Mouse (Mus musculus) cortical plate, adult 2 months (tissue): ENCODE data around the gene Ncoa3. TPM values are rescaled to one million over a fixed set of nuclear protein-coding genes. Genes with fewer than 3 reads are reported as not detected.

ENCODE experiments used
- H3K27ac ChIP-seq: fragments of 200-500 bp; 2 replicates; pipeline ENCODE4 v1.5.1; 2012; ENCODE audit warnings: low read length, control low read depth, inconsistent platforms; ENCODE audit not compliant: insufficient read depth
- H3K4me1 ChIP-seq: fragments of 200-500 bp; 2 replicates; pipeline ENCODE4 v1.6.1; 2011; ENCODE audit warnings: low read length; ENCODE audit not compliant: control insufficient read depth, insufficient read depth
- H3K4me3 ChIP-seq: fragments of 200-500 bp; 2 replicates; pipeline ENCODE4 v1.5.1; 2011; ENCODE audit warnings: mild to moderate bottlenecking, low read length, control low read depth; ENCODE audit not compliant: insufficient read depth
- CTCF ChIP-seq: fragments of 200-500 bp; IDR thresholded peaks from 2 replicates; pipeline ENCODE4 v1.5.1; 2011; ENCODE audit warnings: mild to moderate bottlenecking, control low read depth, low read length; ENCODE audit not compliant: insufficient read depth; ENCODE audit errors: extremely low read depth
- POLR2A ChIP-seq: fragments of 200-500 bp; IDR thresholded peaks from 2 replicates; pipeline ENCODE4 v1.6.1; 2011; ENCODE audit warnings: mild to moderate bottlenecking, low read length, control low read depth; ENCODE audit not compliant: insufficient read depth; ENCODE audit errors: extremely low read depth
- polyA plus RNA-seq: library from polyadenylated mRNA; depleted of rRNA; stranded (reverse); fragments of >200 nt; gene quantifications from 2 replicates; pipeline ENCODE4 v1.2.3, GENCODE M21; 2012

The Ncoa3 gene
- polyA plus RNA-seq, 1 experiment, result 32.8 TPM

GRCm38 (mm10) chr2:166066434-166066833, 74.0 kb downstream of the Ncoa3 start:
- no peaks in the 10 kb centered on the region for H3K4me1 ChIP-seq
- no peak overlapping the region for H3K27ac ChIP-seq
- no peak overlapping the region for H3K4me3 ChIP-seq
- TF ChIP-seq CTCF, result no peak
- no peak for TF ChIP-seq POLR2A

- Histone ChIP-seq H3K4me3 (no peak overlapping the region), H3K4me1 (no peaks in the 10 kb centered on the region), H3K27ac (no peak overlapping the region)
- no peak for TF ChIP-seq CTCF
- no peak for TF ChIP-seq POLR2A
Observed at GRCm38 (mm10) chr2:166068261-166068660, 75.8 kb downstream of the Ncoa3 start.

GRCm38 (mm10) chr2:166069164-166069563, 76.7 kb downstream of the Ncoa3 start:
- no peak overlapping the region for H3K4me3 ChIP-seq
- no peak for TF ChIP-seq CTCF
- TF ChIP-seq POLR2A, result no peak
- H3K27ac ChIP-seq, result no peak overlapping the region
- H3K4me1 ChIP-seq, result no peaks in the 10 kb centered on the region

- no peak overlapping the region for H3K27ac ChIP-seq
- no peaks in the 10 kb centered on the region for H3K4me1 ChIP-seq
- H3K4me3 ChIP-seq, result no peak overlapping the region
- TF ChIP-seq POLR2A, result no peak
- no peak for TF ChIP-seq CTCF
Observed at GRCm38 (mm10) chr2:166069738-166070137, 77.3 kb downstream of the Ncoa3 start.

GRCm38 (mm10) chr2:166071481-166071880, 79.0 kb downstream of the Ncoa3 start:
- no peak overlapping the region for H3K27ac ChIP-seq
- TF ChIP-seq CTCF (no peak), POLR2A (no peak)

GRCm38 (mm10) chr2:166071889-166072288, 79.5 kb downstream of the Ncoa3 start:
- TF ChIP-seq CTCF (no peak), POLR2A (no peak)
- Histone ChIP-seq H3K4me3 (no peak overlapping the region), H3K27ac (no peak overlapping the region), H3K4me1 (no peaks in the 10 kb centered on the region)

More at GRCm38 (mm10) chr2:166071481-166071880, 79.0 kb downstream of the Ncoa3 start:
- no peak overlapping the region for H3K4me3 ChIP-seq
- no peaks in the 10 kb centered on the region for H3K4me1 ChIP-seq

GRCm38 (mm10) chr2:166073082-166073481, 80.6 kb downstream of the Ncoa3 start:
- Histone ChIP-seq H3K4me3 (no peak overlapping the region), H3K27ac (no peak overlapping the region), H3K4me1 (no peaks in the 10 kb centered on the region)
- TF ChIP-seq POLR2A (no peak), CTCF (no peak)

- TF ChIP-seq CTCF (no peak), POLR2A (no peak)
- no peak overlapping the region for H3K27ac ChIP-seq
- no peaks in the 10 kb centered on the region for H3K4me1 ChIP-seq
- H3K4me3 ChIP-seq, result no peak overlapping the region
Observed at GRCm38 (mm10) chr2:166074322-166074721, 81.9 kb downstream of the Ncoa3 start.

- no peaks in the 10 kb centered on the region for H3K4me1 ChIP-seq
- TF ChIP-seq POLR2A (no peak), CTCF (no peak)
- no peak overlapping the region for H3K27ac ChIP-seq
- H3K4me3 ChIP-seq, result no peak overlapping the region
Observed at GRCm38 (mm10) chr2:166077371-166077770, 84.9 kb downstream of the Ncoa3 start.

GRCm38 (mm10) chr2:166079231-166079630, 86.8 kb downstream of the Ncoa3 start:
- TF ChIP-seq POLR2A (no peak), CTCF (no peak)
- Histone ChIP-seq H3K4me3 (no peak overlapping the region), H3K27ac (no peak overlapping the region), H3K4me1 (no peaks in the 10 kb centered on the region)
